7 mouse cellular contexts compared by ENCODE assay signal in the genomic region with DNA sequence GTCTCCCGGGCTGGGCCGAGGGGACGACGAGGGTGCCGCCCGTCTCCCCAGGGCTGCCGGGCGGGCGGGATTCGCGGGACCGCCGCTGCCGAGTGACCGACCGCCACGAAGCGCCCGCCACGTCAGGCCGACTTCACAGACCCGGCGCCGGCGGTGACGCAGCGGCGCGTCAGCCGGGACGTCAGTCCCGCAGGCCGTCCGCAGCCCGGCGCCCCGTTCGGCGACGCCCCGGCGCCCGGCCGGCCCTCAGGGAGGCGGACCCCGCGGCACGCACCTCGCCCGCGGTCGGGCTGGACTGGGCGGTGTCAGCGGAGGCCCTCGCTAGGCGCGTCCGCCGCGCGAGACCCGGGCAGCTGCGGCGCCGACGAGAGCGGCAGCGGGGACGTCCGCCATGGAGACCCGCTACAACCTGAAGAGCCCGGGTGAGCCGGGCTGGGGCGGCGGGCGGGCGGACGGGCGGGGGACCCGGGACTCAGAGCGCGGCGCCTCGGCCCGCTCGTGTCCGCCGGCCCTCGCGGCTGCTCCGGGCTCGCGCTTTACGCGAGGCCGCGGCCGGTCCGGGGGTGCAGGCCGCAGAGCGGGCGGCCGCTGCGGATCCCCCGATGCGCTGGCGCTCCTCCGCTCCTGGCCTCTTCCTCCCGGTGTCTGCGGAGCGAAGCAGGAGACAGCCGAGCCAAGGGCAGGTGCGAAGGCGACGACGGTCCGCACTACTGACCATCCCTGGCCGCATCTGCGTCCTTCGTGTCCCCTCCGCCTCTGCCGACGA. TPM values are rescaled to one million over a fixed set of nuclear protein-coding genes. Genes with fewer than 3 reads are reported as not detected.
DNase-seq lines count a peak whose midpoint lies in the region; ATAC-seq and TF ChIP-seq lines count a peak whose summit lies in the region.

A gene (plus strand): TSS at position 222 of the 766 bp plus-strand sequence.

- under 1% methylated on average over 92 of the region's 123 CpGs for WGBS in embryonic facial prominence, embryonic 13.5 days
- WGBS in heart, adult 2 months, result under 1% methylated on average over 103 of the region's 123 CpGs
- under 1% methylated on average over 97 of the region's 123 CpGs for WGBS in limb, embryonic 13.5 days
- WGBS in midbrain, embryonic 16.5 days, result under 1% methylated on average over 98 of the region's 123 CpGs

- TF ChIP-seq POLR2A in heart, adult 2 months (IDR thresholded peaks at IDR 0.05; ENCODE audit: insufficient read depth, low read depth, low read length), result peak; percentile 68; the same call in 1 of the 2 replicates

- H3K27ac ChIP-seq in embryonic facial prominence, embryonic 13.5 days, result peak within 1 kb of the TSS; percentile 92
- H3K27ac ChIP-seq in heart, adult 2 months, result peak within 1 kb of the TSS; percentile 97
- H3K27ac ChIP-seq in limb, embryonic 13.5 days, result peak within 1 kb of the TSS; percentile 93
- peak within 1 kb of the TSS; percentile 97 for H3K27ac ChIP-seq in midbrain, embryonic 16.5 days (ENCODE audit: low read length)

- H3K9ac ChIP-seq in embryonic facial prominence, embryonic 13.5 days, result peak within 1 kb of the TSS; percentile 97
- H3K9ac ChIP-seq in heart, adult 2 months (ENCODE audit: low read depth, low read length), result peak within 1 kb of the TSS; percentile 94
- peak within 1 kb of the TSS; percentile 97 for H3K9ac ChIP-seq in limb, embryonic 13.5 days
- peak within 1 kb of the TSS; percentile 97 for H3K9ac ChIP-seq in midbrain, embryonic 16.5 days (ENCODE audit: low read depth, low read length)

- peak within 1 kb of the TSS; percentile 69 for H3K4me2 ChIP-seq in embryonic facial prominence, embryonic 13.5 days
- peak within 1 kb of the TSS; percentile 69 for H3K4me2 ChIP-seq in limb, embryonic 13.5 days (replicated peaks)
- peak within 1 kb of the TSS; percentile 84 for H3K4me2 ChIP-seq in midbrain, embryonic 16.5 days (ENCODE audit: low read length)

- DNase-seq in adrenal gland, postnatal 36 days, result peak; percentile 93 to 95
- DNase-seq in heart, adult 2 months, result peak; percentile 95 to 97
- DNase-seq in kidney, adult 8-10 months, result peak; percentile 88 to 90
- peak; percentile 86 to 88 for DNase-seq in spleen, postnatal 10 days (ENCODE audit: low spot score in 2 of 2)

- H3K4me3 ChIP-seq in embryonic facial prominence, embryonic 13.5 days, result peak within 1 kb of the TSS; percentile 69
- peak within 1 kb of the TSS; percentile 90 for H3K4me3 ChIP-seq in heart, adult 2 months
- H3K4me3 ChIP-seq in limb, embryonic 13.5 days, result peak within 1 kb of the TSS; percentile 87
- H3K4me3 ChIP-seq in midbrain, embryonic 16.5 days (ENCODE audit: low read depth, low read length), result peak within 1 kb of the TSS; percentile 59

- peaks cover 5% of the 10 kb centered on the region; the same call in 1 of the 2 replicates for H3K79me2 ChIP-seq in heart, adult 2 months (replicated peaks; ENCODE audit: control insufficient read depth, insufficient read depth, low read length)

- ATAC-seq in embryonic facial prominence, embryonic 13.5 days (ENCODE audit: insufficient number of reproducible peaks, insufficient read depth, low FRiP score, low TSS enrichment, low read depth), result peak; percentile 96
- peak; percentile 96 for ATAC-seq in limb, embryonic 13.5 days (ENCODE audit: low FRiP score, low read depth)
- ATAC-seq in midbrain, embryonic 16.5 days, result peak; percentile 98

- no peak for TF ChIP-seq CTCF in heart, adult 2 months (IDR thresholded peaks at IDR 0.05)

- H3K4me1 ChIP-seq in embryonic facial prominence, embryonic 13.5 days, result peaks cover 16% of the 10 kb centered on the region
- peaks cover 6% of the 10 kb centered on the region for H3K4me1 ChIP-seq in heart, adult 2 months (ENCODE audit: control insufficient read depth, insufficient read depth, low read length)
- H3K4me1 ChIP-seq in limb, embryonic 13.5 days, result peaks cover 23% of the 10 kb centered on the region
- peaks cover 27% of the 10 kb centered on the region for H3K4me1 ChIP-seq in midbrain, embryonic 16.5 days (ENCODE audit: control insufficient read depth, insufficient read depth, low read length)

- intact Hi-C loops in heart, adult 2 months (cut with DNase I), result loop anchor here (2.0 to 10.0 kb wide), 5 partner anchors 86 to 377 kb away; a partner anchor contains a TSS

- H3K27me3 ChIP-seq in embryonic facial prominence, embryonic 13.5 days, result no peaks in the 10 kb centered on the region
- no peaks in the 10 kb centered on the region for H3K27me3 ChIP-seq in heart, adult 2 months (ENCODE audit: control insufficient read depth, insufficient read depth, low read length)
- H3K27me3 ChIP-seq in limb, embryonic 13.5 days, result no peaks in the 10 kb centered on the region
- H3K27me3 ChIP-seq in midbrain, embryonic 16.5 days (ENCODE audit: control insufficient read depth, insufficient read depth, low read depth, low read length), result no peaks in the 10 kb centered on the region

- peaks cover 4% of the 10 kb centered on the region for H3K9me3 ChIP-seq in embryonic facial prominence, embryonic 13.5 days
- peaks cover 9% of the 10 kb centered on the region for H3K9me3 ChIP-seq in limb, embryonic 13.5 days
- no peaks in the 10 kb centered on the region for H3K9me3 ChIP-seq in midbrain, embryonic 16.5 days (replicated peaks; ENCODE audit: control insufficient read depth, low read length, poor library complexity, severe bottlenecking)

- TF ChIP-seq EP300 in heart, adult 2 months (IDR thresholded peaks at IDR 0.05; ENCODE audit: insufficient read depth, low read depth, low read length), result no peak

- peaks cover 22% of the 10 kb centered on the region for H3K36me3 ChIP-seq in embryonic facial prominence, embryonic 13.5 days
- H3K36me3 ChIP-seq in heart, adult 2 months (ENCODE audit: control insufficient read depth, insufficient read depth, low read length), result peaks cover 8% of the 10 kb centered on the region
- H3K36me3 ChIP-seq in limb, embryonic 13.5 days, result peaks cover 28% of the 10 kb centered on the region
- peaks cover 6% of the 10 kb centered on the region for H3K36me3 ChIP-seq in midbrain, embryonic 16.5 days (ENCODE audit: control insufficient read depth, insufficient read depth, low read length)

RNA-seq across cellular contexts. Expression of the gene that starts here (rescaled TPM):
- 10 to 100 TPM; 74.0 to 86.9 TPM for total RNA-seq in adrenal gland, postnatal 36 days (2021)
- polyA plus RNA-seq in embryonic facial prominence, embryonic 13.5 days (2015; fragmentation: Nextera tagmentation; extraction: Ambion mirVana), result 34.1 and 35.2 TPM in 2 replicates
- total RNA-seq in heart, adult 2 months (2021), result 10 to 100 TPM; 40.8 to 41.9 TPM
- 14.1 and 20.1 TPM in 2 replicates for polyA plus RNA-seq in heart, adult 2 months (2012; rRNA removed)
- 38.7 and 39.9 TPM in 2 replicates for polyA plus RNA-seq in limb, embryonic 13.5 days (2015; fragmentation: Nextera tagmentation; extraction: Ambion mirVana)
- polyA plus RNA-seq in midbrain, embryonic 16.5 days (2015; fragmentation: Nextera tagmentation; extraction: Ambion mirVana), result 63.2 and 66.4 TPM in 2 replicates

Comparison
In these comparisons a context has a peak if more than half of its experiments do, and no peak if none do; other contexts are left out.
1. Peak in every context shown above with its lines: DNase-seq, ATAC-seq, H3K4me3 ChIP-seq and H3K27ac ChIP-seq.